Mouse (Mus musculus): ENCODE measurements around the gene Pou3f3. TPM values are rescaled to one million over a fixed set of nuclear protein-coding genes. Genes with fewer than 3 reads are reported as not detected.
A peak's percentile ranks its signal among the peaks of the same experiment; 100 is the strongest.

Pou3f3 gene
- total and polyA plus RNA-seq, 2 experiments from 2014 or later = 22.7 to 81.4 TPM

DNA sequence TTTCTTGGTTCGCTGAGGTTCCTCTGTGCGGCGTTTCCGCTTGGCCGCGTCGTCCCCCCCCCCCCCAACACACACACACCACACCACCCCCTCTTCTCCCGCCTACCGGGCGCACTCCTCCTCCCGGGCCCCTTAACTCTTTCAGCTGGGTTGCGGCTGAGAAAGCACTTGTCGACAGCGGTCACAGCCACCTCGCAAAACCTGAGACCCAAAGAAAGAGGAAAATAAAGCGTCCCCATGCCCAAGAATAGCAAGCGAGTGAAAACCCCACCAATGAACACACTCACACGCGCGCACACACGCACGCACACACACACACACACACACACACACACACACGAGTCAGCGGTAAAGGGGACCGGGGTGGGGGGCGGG, 1.3 kb upstream of the Pou3f3 start:
- peaks cover 19% of the 10 kb centered on the region for H3K36me3 ChIP-seq (ENCODE audit: insufficient read depth)
- H3K4me3 ChIP-seq (ENCODE audit: low read depth, low read length) = peak overlapping the region; percentile 75
- no peak for TF ChIP-seq CTCF (IDR thresholded peaks at IDR 0.05; ENCODE audit: low read depth)
- no peaks in the 10 kb centered on the region for H3K4me1 ChIP-seq (ENCODE audit: insufficient read depth)
- ATAC-seq (peak; percentile 21), DNase-seq (peak; percentile 87)
- WGBS = under 1% methylated on average over 19 of the region's 26 CpGs
- H3K27me3 ChIP-seq (ENCODE audit: insufficient read depth, low read length) = no peaks in the 10 kb centered on the region
- H3K9me3 ChIP-seq (ENCODE audit: low read length) = no peaks in the 10 kb centered on the region
- H3K9ac ChIP-seq = peak overlapping the region; percentile 96
- H3K27ac ChIP-seq (ENCODE audit: low read depth, low read length) = peak overlapping the region; percentile 99
- peak overlapping the region; percentile 98 for H3K4me2 ChIP-seq (ENCODE audit: low read depth)

DNA sequence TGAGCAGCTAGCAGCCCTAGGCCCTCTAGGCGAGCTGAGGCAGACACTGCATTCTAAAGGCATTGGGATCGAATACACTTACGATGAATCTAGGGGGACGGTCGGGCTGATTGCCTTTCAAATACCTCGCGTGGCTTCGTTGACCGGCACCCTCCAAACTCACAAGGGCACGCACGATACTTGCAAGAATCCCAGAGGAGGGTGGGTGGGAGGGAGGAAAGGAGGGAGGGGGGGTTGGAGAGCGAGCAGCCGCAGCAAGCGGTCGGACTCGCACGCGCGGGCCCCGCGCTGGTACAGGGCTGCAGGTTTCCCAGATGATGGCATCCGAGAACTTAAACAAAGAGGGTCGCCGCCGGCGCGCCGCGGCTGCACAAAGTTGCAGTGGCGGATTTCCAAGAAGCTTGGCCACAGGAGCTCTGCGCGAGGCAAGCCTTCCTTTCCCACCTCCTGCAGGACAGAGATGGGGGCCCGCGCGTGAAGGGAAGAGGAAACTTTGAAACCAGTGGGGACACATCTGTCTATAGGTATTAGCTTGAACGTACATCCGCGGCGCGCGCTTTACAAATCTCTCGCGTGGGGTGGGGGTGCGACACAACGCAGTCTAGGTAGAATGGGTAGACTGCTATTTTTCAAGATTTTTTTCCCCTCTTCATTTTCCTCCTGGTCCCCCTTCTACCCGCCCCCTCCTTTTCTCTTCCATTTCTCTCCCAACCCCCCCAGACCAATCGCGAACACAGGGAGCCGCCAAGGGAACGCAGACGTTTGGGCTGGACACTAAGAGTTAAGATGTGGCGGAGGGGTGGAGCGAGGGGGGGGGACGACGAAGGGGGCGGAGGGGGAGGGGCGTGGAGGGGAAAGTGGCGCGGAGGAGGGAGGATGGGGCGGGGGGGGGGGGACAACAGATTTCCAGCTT, 647 bp upstream of the Pou3f3 start:
- TF ChIP-seq CTCF (IDR thresholded peaks at IDR 0.05; ENCODE audit: low read depth) = no peak
- WGBS = under 1% methylated on average over 53 of the region's 60 CpGs
- Histone ChIP-seq H3K9ac (peak overlapping the region; percentile 96), H3K4me3 (ENCODE audit: low read depth, low read length) (peak overlapping the region; percentile 75), H3K27ac (ENCODE audit: low read depth, low read length) (peak overlapping the region; percentile 99), H3K4me2 (ENCODE audit: low read depth) (peak overlapping the region; percentile 98), H3K9me3 (ENCODE audit: low read length) (no peaks in the 10 kb centered on the region), H3K27me3 (ENCODE audit: insufficient read depth, low read length) (no peaks in the 10 kb centered on the region), H3K4me1 (ENCODE audit: insufficient read depth) (no peaks in the 10 kb centered on the region), H3K36me3 (ENCODE audit: insufficient read depth) (peaks cover 22% of the 10 kb centered on the region)
- ATAC-seq (peak; percentile 40), DNase-seq (peak; percentile 81)

DNA sequence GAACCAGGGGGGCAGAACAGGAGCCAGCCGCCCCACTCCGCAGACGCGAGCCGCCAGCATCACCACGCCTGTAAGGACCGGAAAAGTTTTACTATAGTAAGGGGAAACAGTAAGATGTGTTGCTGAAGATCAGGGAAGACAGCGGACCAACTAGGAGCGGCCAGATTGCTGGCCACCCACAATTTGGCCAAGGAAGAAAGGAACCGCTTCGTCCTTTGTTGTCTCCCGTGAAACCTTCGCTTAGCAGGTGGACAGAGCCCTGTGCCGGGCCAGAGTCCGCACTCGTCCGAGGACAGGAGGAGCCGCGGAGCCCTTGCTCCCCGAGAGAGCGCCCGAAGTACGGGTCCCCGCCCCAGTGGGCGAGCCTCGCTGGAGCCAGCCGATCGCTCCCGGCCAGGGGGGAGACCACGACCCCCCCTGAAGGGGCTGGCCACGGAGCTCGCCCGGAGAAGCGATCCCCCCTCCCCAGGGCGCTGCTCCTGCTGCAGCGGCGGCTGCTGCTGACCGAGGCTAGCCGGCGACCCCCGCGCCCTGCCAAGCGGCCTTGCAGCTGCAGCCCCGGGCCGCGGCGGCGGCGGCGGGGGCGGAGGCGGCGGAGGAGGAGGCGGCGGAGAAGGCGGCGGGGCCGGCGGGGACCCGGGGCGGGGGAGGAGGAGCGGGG, 933 bp downstream of the Pou3f3 start:
- no peaks in the 10 kb centered on the region for H3K9me3 ChIP-seq (ENCODE audit: low read length)
- H3K36me3 ChIP-seq (ENCODE audit: insufficient read depth) = peaks cover 22% of the 10 kb centered on the region
- H3K9ac ChIP-seq = peak overlapping the region; percentile 94
- peak overlapping the region; percentile 98 for H3K4me2 ChIP-seq (ENCODE audit: low read depth)
- peak overlapping the region; percentile 75 for H3K4me3 ChIP-seq (ENCODE audit: low read depth, low read length)
- ATAC-seq = no peak
- no peaks in the 10 kb centered on the region for H3K4me1 ChIP-seq (ENCODE audit: insufficient read depth)
- peak overlapping the region; percentile 95 for H3K27ac ChIP-seq (ENCODE audit: low read depth, low read length)
- H3K27me3 ChIP-seq (ENCODE audit: insufficient read depth, low read length) = no peaks in the 10 kb centered on the region
- DNase-seq = peak; percentile 70
- TF ChIP-seq CTCF (IDR thresholded peaks at IDR 0.05; ENCODE audit: low read depth) = no peak
- WGBS = under 1% methylated on average over 43 of the region's 62 CpGs

DNA sequence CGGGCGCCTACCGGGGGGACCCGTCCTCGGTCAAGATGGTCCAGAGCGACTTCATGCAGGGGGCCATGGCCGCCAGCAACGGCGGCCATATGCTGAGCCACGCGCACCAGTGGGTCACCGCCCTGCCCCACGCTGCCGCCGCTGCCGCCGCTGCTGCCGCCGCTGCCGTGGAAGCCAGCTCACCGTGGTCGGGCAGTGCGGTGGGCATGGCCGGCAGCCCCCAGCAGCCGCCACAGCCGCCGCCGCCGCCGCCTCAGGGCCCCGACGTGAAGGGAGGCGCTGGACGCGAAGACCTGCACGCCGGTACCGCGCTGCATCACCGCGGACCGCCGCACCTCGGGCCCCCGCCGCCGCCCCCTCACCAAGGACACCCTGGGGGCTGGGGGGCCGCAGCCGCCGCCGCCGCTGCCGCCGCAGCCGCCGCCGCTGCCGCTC, 1.8 kb downstream of the Pou3f3 start:
- H3K36me3 ChIP-seq (ENCODE audit: insufficient read depth) = peaks cover 22% of the 10 kb centered on the region
- DNase-seq (no peak), ATAC-seq (no peak)
- H3K9ac ChIP-seq = peak overlapping the region; percentile 94
- no peaks in the 10 kb centered on the region for H3K4me1 ChIP-seq (ENCODE audit: insufficient read depth)
- H3K27ac ChIP-seq (ENCODE audit: low read depth, low read length) = peak overlapping the region; percentile 95
- peak overlapping the region; percentile 75 for H3K4me3 ChIP-seq (ENCODE audit: low read depth, low read length)
- H3K27me3 ChIP-seq (ENCODE audit: insufficient read depth, low read length) = no peaks in the 10 kb centered on the region
- 0% methylated on average over 33 of the region's 58 CpGs for WGBS
- no peak for TF ChIP-seq CTCF (IDR thresholded peaks at IDR 0.05; ENCODE audit: low read depth)
- no peaks in the 10 kb centered on the region for H3K9me3 ChIP-seq (ENCODE audit: low read length)
- peak overlapping the region; percentile 98 for H3K4me2 ChIP-seq (ENCODE audit: low read depth)

DNA sequence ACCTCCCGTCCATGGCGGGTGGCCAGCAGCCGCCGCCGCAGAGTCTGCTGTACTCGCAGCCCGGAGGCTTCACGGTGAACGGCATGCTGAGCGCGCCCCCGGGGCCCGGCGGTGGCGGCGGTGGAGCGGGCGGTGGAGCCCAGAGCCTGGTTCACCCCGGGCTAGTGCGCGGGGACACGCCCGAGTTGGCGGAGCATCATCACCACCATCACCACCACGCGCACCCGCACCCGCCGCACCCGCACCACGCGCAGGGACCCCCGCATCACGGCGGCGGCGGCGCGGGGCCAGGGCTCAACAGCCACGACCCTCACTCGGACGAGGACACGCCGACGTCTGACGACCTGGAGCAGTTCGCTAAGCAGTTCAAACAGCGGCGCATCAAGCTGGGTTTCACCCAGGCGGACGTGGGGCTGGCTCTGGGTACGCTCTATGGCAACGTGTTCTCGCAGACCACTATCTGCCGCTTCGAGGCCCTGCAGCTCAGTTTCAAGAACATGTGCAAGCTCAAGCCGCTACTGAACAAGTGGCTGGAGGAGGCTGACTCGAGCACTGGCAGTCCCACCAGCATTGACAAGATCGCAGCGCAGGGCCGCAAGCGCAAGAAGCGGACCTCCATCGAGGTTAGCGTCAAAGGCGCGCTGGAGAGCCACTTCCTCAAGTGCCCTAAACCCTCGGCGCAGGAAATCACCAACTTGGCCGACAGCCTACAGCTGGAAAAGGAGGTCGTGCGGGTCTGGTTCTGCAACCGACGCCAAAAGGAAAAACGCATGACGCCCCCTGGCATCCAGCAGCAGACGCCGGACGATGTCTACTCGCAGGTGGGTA, 2.4 kb downstream of the Pou3f3 start:
- no peaks in the 10 kb centered on the region for H3K9me3 ChIP-seq (ENCODE audit: low read length)
- no peaks in the 10 kb centered on the region for H3K4me1 ChIP-seq (ENCODE audit: insufficient read depth)
- no peak for TF ChIP-seq CTCF (IDR thresholded peaks at IDR 0.05; ENCODE audit: low read depth)
- H3K4me3 ChIP-seq (ENCODE audit: low read depth, low read length) = peak overlapping the region; percentile 75
- peak overlapping the region; percentile 95 for H3K27ac ChIP-seq (ENCODE audit: low read depth, low read length)
- H3K9ac ChIP-seq = peak overlapping the region; percentile 94
- H3K36me3 ChIP-seq (ENCODE audit: insufficient read depth) = peaks cover 22% of the 10 kb centered on the region
- H3K27me3 ChIP-seq (ENCODE audit: insufficient read depth, low read length) = no peaks in the 10 kb centered on the region
- peak overlapping the region; percentile 98 for H3K4me2 ChIP-seq (ENCODE audit: low read depth)
- no peak for ATAC-seq
- no peak for DNase-seq
- under 1% methylated on average over 71 of the region's 80 CpGs for WGBS

DNA sequence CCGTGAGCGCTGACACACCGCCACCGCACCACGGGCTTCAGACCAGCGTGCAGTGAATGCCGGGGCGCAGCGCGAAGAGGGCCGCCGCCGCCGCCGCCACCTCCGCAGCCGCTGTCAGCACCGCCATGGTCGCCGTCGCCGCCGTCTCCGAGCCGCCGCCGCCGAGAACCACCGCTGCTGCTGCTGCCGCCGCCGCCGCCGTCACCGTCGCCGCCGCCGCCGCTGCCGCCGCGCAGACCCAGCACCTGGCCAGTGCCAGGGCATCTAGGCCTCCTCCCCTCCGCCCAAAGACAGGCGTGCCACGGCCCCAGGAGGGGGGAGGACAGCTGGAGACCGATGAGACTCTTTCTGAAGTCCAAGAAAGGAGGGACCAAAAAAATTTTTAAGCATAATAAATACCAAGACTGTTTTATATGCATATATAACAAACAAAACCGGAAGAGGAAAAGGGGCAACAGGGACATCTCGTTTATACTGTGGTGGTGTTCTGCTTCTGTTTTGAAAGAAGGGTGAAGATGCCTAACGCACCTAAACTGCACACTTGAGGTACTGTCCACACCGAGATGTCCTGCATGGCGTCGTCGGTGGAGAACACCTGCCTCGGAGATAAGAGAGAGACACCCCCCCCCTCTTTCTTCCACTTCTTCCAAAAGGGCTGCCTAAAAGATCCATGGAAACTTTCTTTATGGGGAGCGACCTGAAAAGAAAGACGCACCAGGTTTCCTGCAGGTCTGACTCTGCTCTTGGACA, 3.2 kb downstream of the Pou3f3 start:
- H3K4me2 ChIP-seq (ENCODE audit: low read depth) = peak overlapping the region; percentile 98
- peak overlapping the region; percentile 94 for H3K9ac ChIP-seq
- ATAC-seq (no peak), DNase-seq (no peak)
- H3K27ac ChIP-seq (ENCODE audit: low read depth, low read length) = peak overlapping the region; percentile 95
- H3K9me3 ChIP-seq (ENCODE audit: low read length) = no peaks in the 10 kb centered on the region
- no peaks in the 10 kb centered on the region for H3K27me3 ChIP-seq (ENCODE audit: insufficient read depth, low read length)
- 0 out of 2 replicates have a peak, but pooled peaks cover 7% of the 10 kb centered on the region for H3K4me1 ChIP-seq (ENCODE audit: insufficient read depth)
- peaks cover 22% of the 10 kb centered on the region for H3K36me3 ChIP-seq (ENCODE audit: insufficient read depth)
- no peak for TF ChIP-seq CTCF (IDR thresholded peaks at IDR 0.05; ENCODE audit: low read depth)
- under 1% methylated on average over 38 of the region's 57 CpGs for WGBS
- peak overlapping the region; percentile 75 for H3K4me3 ChIP-seq (ENCODE audit: low read depth, low read length)

Measured in forebrain, postnatal 0 days (tissue).